Mouse (Mus musculus) thymus, adult 2 months (tissue): ENCODE results near the gene Adcy9.

Experiments
- CTCF ChIP-seq: fragments of 200-500 bp; IDR thresholded peaks from 2 replicates; pipeline ENCODE4 v1.5.1; 2012; ENCODE audit warnings: mild to moderate bottlenecking, control low read depth, low read length, moderate library complexity, borderline replicate concordance; ENCODE audit not compliant: control insufficient read depth, poor library complexity, insufficient read depth; ENCODE audit errors: extremely low read depth
- POLR2A ChIP-seq: fragments of 200-500 bp; IDR thresholded peaks from 2 replicates; pipeline ENCODE4 v1.6.1; 2012; ENCODE audit warnings: mild to moderate bottlenecking, low read length, control low read depth, moderate library complexity; ENCODE audit not compliant: control insufficient read depth, poor library complexity, insufficient read depth; ENCODE audit errors: extremely low read depth

- TF ChIP-seq POLR2A (no peak), CTCF (no peak)
Observed at GRCm38 (mm10) chr16:4367291-4367690, 53.0 kb downstream of the Adcy9 start.
